Mouse (Mus musculus): ENCODE measurements around the gene Fcgr3.

GRCm38 (mm10) chr1:171034201-171034600 is 30.5 kb downstream of the Fcgr3 start:
- TF ChIP-seq CTCF (IDR thresholded peaks at IDR 0.05; ENCODE audit: control insufficient read depth, insufficient read depth, insufficient read length) (no peak), FOSL1 (IDR thresholded peaks at IDR 0.05; ENCODE audit: insufficient read depth, low read length, poor library complexity, severe bottlenecking) (no peak), MAX (IDR thresholded peaks at IDR 0.05) (no peak), MYOG (IDR thresholded peaks at IDR 0.05; ENCODE audit: control insufficient read depth, extremely low read depth, insufficient read length) (no peak), USF1 (IDR thresholded peaks at IDR 0.05; ENCODE audit: low read depth) (no peak)

Measured in C2C12 (cell line).